Mouse (Mus musculus): ENCODE data around the gene Cd248.
"Not testable (repeated sequence)": the region's sequence is repeated elsewhere in the genome, so short reads cannot be mapped to it uniquely, and the experiment has no call there.

The Cd248 gene

DNA sequence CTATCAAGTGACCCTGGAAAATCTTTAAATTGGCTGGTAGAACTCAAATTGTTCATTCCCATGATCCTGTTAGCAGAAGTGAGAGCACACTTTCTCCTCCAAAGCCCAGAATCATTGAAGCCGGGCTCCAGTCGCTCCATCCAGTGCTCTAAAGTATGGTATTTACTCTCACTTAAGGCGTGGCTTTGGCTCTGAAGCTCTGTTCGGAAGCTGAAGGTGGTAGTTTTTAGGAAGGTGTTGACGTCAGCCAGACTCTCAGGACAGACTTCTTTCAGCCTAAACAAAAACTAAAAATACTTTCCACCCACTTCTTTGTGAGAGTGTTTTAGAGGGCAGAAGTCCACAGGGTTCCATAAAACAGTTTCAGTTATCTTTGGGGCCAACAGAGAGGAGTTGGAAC is 5.6 kb downstream of the Cd248 start:
- no peak for DNase-seq (ENCODE audit: low spot score)

DNA sequence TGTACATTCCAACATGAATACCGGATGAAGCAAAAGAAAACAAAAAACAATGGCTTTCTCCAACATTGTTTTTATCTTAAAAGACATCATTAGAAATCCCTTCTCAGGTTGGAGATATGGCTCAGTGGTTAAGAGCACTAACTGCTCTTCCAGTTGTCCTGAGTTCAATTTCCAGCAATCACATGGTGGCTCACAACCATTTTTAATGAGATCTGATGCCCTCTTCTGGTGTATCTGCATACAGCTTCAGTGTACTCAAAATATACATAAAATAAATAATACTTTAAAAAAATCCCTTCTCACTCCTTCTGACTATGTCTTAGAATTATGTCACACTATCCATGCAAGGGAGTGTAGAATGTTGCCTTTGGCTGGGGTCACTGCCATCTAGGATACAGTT is 11.4 kb downstream of the Cd248 start:
- DNase-seq (ENCODE audit: low spot score), result no peak

DNA sequence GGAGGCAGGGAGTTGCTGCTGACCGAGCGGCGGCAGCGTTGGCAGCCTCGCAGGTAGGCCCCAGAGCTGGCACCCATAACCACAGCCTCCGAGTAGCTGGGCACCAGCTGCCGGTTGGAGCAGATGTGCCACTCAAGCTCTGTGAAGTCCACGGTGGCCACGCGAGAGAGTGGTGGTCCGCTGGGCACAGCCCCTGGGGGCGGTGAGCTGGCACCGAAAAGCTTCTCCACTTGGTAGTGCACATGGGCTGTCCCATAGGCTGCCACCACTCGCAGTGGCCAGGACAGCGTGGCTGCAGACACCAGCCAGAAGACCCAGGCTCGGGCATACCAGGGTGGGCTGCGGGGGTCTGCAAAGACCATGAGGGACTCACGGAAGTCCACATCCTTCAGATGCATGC is 14.1 kb downstream of the Cd248 start:
- no peak for DNase-seq (ENCODE audit: low spot score)

- no peak for DNase-seq (ENCODE audit: low spot score)
Observed at GRCm38 (mm10) chr19:5082596-5082995, 14.7 kb downstream of the Cd248 start.

GRCm38 (mm10) chr19:5083961-5084833 is 16.3 kb downstream of the Cd248 start:
- no peak for DNase-seq (ENCODE audit: low spot score)

DNA sequence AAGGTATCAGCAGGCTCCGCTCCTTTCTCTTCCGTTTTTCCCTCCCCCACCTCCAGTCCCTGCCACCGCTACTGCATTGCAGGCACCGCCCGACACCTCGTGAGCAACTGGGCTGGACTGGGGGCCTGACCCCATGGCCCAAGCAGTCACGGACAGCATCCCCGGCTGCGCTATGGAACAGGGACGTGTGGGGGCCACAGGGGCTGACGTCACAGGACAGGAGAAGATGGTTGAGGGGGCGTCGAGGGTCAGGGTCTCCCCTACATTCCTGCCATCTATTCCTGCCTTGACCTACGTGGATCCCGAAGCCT is 16.9 kb downstream of the Cd248 start:
- no peak for DNase-seq (ENCODE audit: low spot score)

- no peak for DNase-seq (ENCODE audit: low spot score)
Observed at GRCm38 (mm10) chr19:5085145-5085863, 17.4 kb downstream of the Cd248 start, which contains the start of gene Tmem151a. Gene Tmem151a, minus strand, starts transcription at chr19:5085531.

DNA sequence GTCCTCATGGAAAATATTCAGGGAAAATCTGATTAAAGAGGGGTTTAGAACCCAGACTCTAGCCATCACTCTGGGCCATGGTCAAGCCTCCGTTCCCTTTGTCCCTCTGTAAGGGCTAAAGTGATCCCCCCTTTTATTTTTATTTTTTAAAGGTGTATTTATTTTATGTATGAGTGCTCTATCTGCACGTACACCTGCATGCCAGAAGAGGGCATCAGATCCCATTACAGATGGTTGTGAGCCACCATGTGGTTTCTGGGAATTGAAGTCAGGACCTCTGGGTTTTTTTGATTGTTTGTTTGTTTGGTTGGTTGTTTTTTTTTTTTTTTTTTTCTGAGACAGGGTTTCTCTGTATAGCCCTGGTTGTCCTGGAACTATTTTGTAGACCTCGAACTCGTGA is 18.7 kb downstream of the Cd248 start:
- DNase-seq (ENCODE audit: low spot score), result not testable (repeated sequence)

DNA sequence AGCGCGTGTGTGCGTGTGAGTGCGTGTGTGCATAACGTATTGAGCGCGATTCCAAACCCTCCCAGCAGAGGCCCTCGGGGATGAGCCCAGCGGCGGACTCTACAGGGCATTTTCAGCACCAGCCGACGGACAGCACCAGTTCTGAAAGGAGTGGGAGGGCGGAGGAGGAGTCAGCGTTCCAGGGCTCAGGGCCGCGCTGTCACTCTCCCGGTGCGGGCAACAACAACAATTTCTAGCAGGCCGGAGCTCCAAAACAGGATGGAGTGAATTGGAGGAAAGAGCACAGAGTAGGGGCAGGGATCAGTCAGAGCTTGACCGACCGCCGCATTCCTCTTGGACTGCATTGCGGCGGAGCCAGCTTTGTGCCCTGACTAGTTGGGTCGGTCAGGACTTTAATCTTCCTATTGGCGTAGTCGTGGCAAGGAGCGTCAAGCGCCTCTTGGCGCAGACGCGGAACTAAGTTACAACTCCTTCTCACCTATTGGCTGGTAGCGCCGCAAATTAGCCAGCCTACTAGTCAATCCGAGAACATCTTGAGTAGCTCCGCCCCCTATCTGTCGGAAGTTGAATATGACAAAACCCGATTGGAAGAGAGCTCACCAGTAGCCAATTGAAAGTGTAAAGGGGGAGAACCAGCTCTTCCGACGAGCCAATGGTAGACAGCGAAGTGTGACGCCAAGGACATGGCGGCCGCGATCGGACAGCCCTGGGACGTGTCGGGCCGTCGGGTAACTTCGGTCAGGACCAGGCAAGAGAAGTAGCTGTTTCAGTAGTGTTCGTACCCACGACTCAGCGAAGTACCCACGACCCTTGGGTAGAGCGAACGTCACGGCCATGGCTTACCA is 20.2 kb downstream of the Cd248 start, which contains the start of gene Yif1a:
Gene Yif1a, plus strand, starts transcription at position 655 of the 845 bp plus-strand sequence.
- peak; percentile 97 for DNase-seq (ENCODE audit: low spot score)

DNA sequence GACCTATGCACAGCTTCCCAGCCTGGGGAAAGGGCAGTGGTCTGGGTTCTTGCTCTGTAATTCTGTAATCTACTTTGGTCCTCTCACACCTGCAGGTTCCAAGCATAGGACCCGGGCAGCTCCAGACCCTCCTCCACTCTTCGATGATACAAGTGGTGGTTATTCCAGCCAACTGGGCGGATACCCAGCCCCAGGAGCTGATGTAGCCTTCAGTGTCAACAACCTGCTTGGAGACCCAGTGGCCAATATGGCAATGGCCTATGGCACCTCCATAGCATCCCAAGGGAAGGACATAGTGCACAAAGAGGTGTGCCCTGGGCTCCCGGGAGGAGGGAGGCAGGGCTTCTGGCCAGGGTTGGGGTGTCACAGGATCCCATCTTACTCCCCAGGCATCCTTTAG is 21.4 kb downstream of the Cd248 start:
- DNase-seq (ENCODE audit: low spot score), result no peak

DNA sequence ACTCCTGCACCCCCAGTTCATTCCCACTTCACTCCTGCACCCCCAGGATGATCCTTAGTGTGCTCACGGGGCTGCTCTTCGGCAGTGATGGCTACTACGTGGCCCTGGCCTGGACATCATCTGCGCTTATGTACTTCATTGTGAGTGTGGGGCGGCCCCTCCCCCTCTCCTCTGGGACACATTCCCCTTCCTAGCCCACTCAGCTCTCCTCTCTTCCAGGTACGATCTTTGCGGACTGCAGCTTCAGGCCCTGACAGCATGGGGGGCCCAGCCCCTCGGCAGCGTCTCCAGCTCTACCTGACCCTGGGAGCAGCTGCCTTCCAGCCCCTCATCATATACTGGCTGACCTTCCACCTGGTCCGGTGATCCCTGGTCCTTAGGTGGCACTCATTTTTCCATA is 24.2 kb downstream of the Cd248 start:
- DNase-seq (ENCODE audit: low spot score), result no peak

GRCm38 (mm10) chr19:5093481-5094242 is 25.8 kb downstream of the Cd248 start:
- DNase-seq (ENCODE audit: low spot score), result no peak

GRCm38 (mm10) chr19:5094243-5094632 is 26.4 kb downstream of the Cd248 start:
- DNase-seq (ENCODE audit: low spot score), result peak; percentile 86

- DNase-seq (ENCODE audit: low spot score), result no peak
Observed at GRCm38 (mm10) chr19:5094746-5095417, 27.0 kb downstream of the Cd248 start.

GRCm38 (mm10) chr19:5095887-5096474 is 28.1 kb downstream of the Cd248 start:
- no peak for DNase-seq (ENCODE audit: low spot score)

- DNase-seq (ENCODE audit: low spot score), result no peak
Observed at GRCm38 (mm10) chr19:5097521-5098362, 29.9 kb downstream of the Cd248 start.

DNA sequence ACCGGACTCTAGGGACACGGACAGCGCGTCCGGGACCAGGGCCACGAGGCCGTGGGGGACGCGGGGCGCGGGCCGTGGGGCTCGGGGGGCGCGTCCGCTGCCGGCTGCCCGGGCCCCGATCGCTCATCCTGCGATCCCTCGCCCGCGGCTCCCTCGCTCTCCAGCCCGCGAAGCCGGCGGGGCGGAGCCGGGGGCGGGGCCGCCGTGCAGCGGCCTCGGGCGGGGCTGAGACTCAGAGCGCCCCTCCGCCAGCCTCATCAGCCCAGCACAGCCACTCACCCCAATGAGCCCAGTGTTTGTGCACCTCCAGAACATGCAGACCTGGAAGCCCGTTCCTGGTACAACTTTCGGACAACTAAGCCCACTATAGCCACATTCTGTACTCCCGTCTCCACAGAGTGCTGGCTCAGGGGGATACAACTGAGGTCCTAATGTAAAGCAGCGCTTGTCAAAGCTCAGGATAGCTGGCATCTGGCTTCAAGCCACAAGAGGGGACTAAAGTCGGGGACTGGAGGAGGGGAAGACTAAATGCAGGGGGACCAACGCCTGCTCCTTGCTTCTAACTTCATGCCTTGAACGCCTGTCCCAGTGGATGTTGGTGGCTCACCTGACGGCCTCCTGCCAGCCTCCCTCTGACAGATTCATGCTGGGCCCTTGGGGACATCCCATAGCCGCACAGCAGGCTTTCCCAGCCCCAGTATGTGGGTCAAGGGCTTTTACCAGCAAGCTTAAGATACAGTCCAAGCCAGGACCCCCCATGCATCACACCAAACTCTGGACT is 30.7 kb downstream of the Cd248 start, which contains the start of gene Cnih2:
Gene Cnih2, minus strand, starts transcription at position 159 of the 781 bp plus-strand sequence.
- DNase-seq (ENCODE audit: low spot score), result no peak

GRCm38 (mm10) chr19:5106074-5106473 is 38.2 kb downstream of the Cd248 start:
- no peak for DNase-seq (ENCODE audit: low spot score)

- peak; percentile 98 for DNase-seq (ENCODE audit: low spot score)
Observed at GRCm38 (mm10) chr19:5106731-5107191, 38.9 kb downstream of the Cd248 start, which contains the start of gene Rab1b. Gene Rab1b, minus strand, starts transcription at chr19:5107072.
